9 mouse cellular contexts compared by ENCODE assay signal in the genomic region with DNA sequence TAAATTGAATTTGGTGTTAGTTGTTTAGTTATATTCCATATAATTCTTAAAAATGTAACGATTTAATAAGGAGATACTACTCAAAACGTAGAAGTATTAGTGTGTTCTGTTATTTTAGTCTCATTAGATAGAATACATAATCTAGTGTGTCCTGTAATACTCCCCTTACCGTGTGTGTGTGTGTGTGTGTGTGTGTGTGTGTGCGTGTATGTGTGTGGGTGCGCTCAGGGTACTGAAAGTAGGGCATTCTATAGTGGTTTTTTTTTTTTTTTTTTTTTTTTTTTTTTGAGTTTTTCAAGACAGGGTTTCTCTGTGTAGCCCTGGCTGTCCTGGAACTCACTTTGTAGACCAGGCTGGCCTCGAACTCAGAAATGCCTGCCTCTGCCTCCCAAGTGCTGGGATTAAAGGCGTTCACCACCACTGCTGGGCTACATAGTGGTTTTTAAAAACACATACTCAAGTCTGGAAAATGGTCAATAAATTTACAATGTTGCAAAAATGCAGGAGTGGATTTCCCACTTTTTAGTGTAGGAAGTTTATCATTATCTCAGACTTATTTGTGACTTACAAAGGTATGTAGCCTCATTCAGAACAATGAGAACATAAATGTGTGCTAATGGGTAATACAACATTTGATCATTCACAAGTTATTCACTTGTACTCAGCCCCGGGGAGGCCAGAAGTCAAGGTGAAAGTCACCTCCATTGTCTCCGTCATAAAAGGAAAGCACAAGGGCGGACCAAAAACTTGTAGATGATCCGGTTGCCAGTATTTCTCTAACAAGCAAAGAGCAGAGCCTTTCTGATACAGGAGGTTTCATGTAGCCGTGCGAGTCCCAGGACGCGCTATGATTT. TPM values are rescaled to one million over a fixed set of nuclear protein-coding genes. Genes with fewer than 3 reads are reported as not detected.
DNase-seq lines count a peak whose midpoint lies in the region; ATAC-seq and TF ChIP-seq lines count a peak whose summit lies in the region.
"Had no signal": no experiment of that assay in that cellular context is flagged by ENCODE, and none has a peak within 500 bp of the region (broad histone marks: within the 10 kb centered on the region; RNA-seq: fewer than 3 reads in every experiment).

No protein-coding gene starts in this region.

- peak overlapping the region; percentile 83; the same call in 1 of the 2 replicates for H3K9ac ChIP-seq in heart, embryonic 15.5 days
- peak overlapping the region; percentile 93; the same call in 1 of the 2 replicates for H3K9ac ChIP-seq in forebrain, embryonic 16.5 days (replicated peaks; ENCODE audit: low read depth, low read length)
- peak overlapping the region; percentile 92 for H3K9ac ChIP-seq in liver, postnatal 0 days (replicated peaks)

- no peak for TF ChIP-seq CTCF in G1E (IDR thresholded peaks at IDR 0.05; ENCODE audit: low read depth, low read length)
- TF ChIP-seq CTCF in liver, postnatal 0 days (IDR thresholded peaks at IDR 0.05; ENCODE audit: low read depth), result no peak

- peaks cover 30% of the 10 kb centered on the region for H3K4me1 ChIP-seq in heart, embryonic 15.5 days (replicated peaks)
- H3K4me1 ChIP-seq in G1E (ENCODE audit: insufficient read depth, low read depth, low read length), result peaks cover 56% of the 10 kb centered on the region
- H3K4me1 ChIP-seq in forebrain, embryonic 16.5 days (replicated peaks; ENCODE audit: control insufficient read depth, insufficient read depth, low read length), result peaks cover 20% of the 10 kb centered on the region
- peaks cover 33% of the 10 kb centered on the region for H3K4me1 ChIP-seq in liver, postnatal 0 days (ENCODE audit: insufficient read depth)

- no peak for ATAC-seq in heart, embryonic 15.5 days (replicated peaks; ENCODE audit: insufficient number of reproducible peaks, insufficient read depth, low FRiP score, low read depth)
- no peak for ATAC-seq in G1E (ENCODE audit: extremely low read depth, insufficient number of reproducible peaks, low FRiP score, poor library complexity, severe bottlenecking)
- no peak for ATAC-seq in forebrain, embryonic 16.5 days
- ATAC-seq in liver, postnatal 0 days, result no peak
- ATAC-seq in monocyte, adult 5-6 weeks (replicated peaks; ENCODE audit: insufficient number of reproducible peaks, low FRiP score, low TSS enrichment, poor library complexity, severe bottlenecking), result no peak

- no peak overlapping the region for H3K27ac ChIP-seq in heart, embryonic 15.5 days
- no peak overlapping the region for H3K27ac ChIP-seq in forebrain, embryonic 16.5 days (ENCODE audit: low read length)
- H3K27ac ChIP-seq in liver, postnatal 0 days (ENCODE audit: low read depth), result peak overlapping the region; percentile 95

- no peaks in the 10 kb centered on the region for H3K27me3 ChIP-seq in heart, embryonic 15.5 days
- no peaks in the 10 kb centered on the region for H3K27me3 ChIP-seq in G1E (ENCODE audit: insufficient read depth, low read length)
- H3K27me3 ChIP-seq in forebrain, embryonic 16.5 days (replicated peaks; ENCODE audit: control insufficient read depth, insufficient read depth, low read length), result no peaks in the 10 kb centered on the region
- H3K27me3 ChIP-seq in liver, postnatal 0 days (ENCODE audit: insufficient read depth, low read length), result no peaks in the 10 kb centered on the region

- TF ChIP-seq EP300 in liver, postnatal 0 days (IDR thresholded peaks at IDR 0.05; ENCODE audit: low read depth), result no peak

- peak overlapping the region; percentile 84 for H3K4me3 ChIP-seq in heart, embryonic 15.5 days
- peak overlapping the region; percentile 99 for H3K4me3 ChIP-seq in G1E (ENCODE audit: low read depth, low read length)
- peak overlapping the region; percentile 93 for H3K4me3 ChIP-seq in forebrain, embryonic 16.5 days (replicated peaks; ENCODE audit: low read length)
- peak overlapping the region; percentile 94 for H3K4me3 ChIP-seq in liver, postnatal 0 days (ENCODE audit: low read depth, low read length)

- DNase-seq in heart, postnatal 4 days, result no peak
- DNase-seq in G1E (ENCODE audit: low spot score), result no peak
- no peak for DNase-seq in liver, postnatal 0 days
- DNase-seq in MN1 (ENCODE audit: low spot score), result no peak
- DNase-seq in frontal cortex, postnatal 14 days (ENCODE audit: low spot score in 2 of 2), result no peak
- DNase-seq: kidney, postnatal 10 days had no signal

- peak overlapping the region; percentile 85 for H3K4me2 ChIP-seq in heart, embryonic 15.5 days
- peak overlapping the region; percentile 92 for H3K4me2 ChIP-seq in forebrain, embryonic 16.5 days (ENCODE audit: low read length)
- H3K4me2 ChIP-seq in liver, postnatal 0 days (ENCODE audit: low read depth, low read length), result peak overlapping the region; percentile 91

- H3K9me3 ChIP-seq in heart, embryonic 15.5 days (replicated peaks), result no peaks in the 10 kb centered on the region
- H3K9me3 ChIP-seq in G1E (replicated peaks), result no peaks in the 10 kb centered on the region
- H3K9me3 ChIP-seq in forebrain, embryonic 16.5 days (ENCODE audit: control insufficient read depth, low read length), result no peaks in the 10 kb centered on the region
- no peaks in the 10 kb centered on the region for H3K9me3 ChIP-seq in liver, postnatal 0 days (ENCODE audit: low read length)

- H3K36me3 ChIP-seq in heart, embryonic 15.5 days, result no peaks in the 10 kb centered on the region
- peaks cover 14% of the 10 kb centered on the region for H3K36me3 ChIP-seq in G1E (replicated peaks)
- no peaks in the 10 kb centered on the region for H3K36me3 ChIP-seq in forebrain, embryonic 16.5 days (ENCODE audit: control insufficient read depth, insufficient read depth)
- no peaks in the 10 kb centered on the region for H3K36me3 ChIP-seq in liver, postnatal 0 days (replicated peaks; ENCODE audit: insufficient read depth, low read length)

- 65% methylated on average over 15 of the region's 15 CpGs for WGBS in heart, embryonic 15.5 days
- WGBS in forebrain, embryonic 16.5 days, result 61% methylated on average over 15 of the region's 15 CpGs
- WGBS in liver, postnatal 0 days (ENCODE audit: insufficient replicate concordance), result 54% methylated on average over 15 of the region's 15 CpGs

RNA-seq across cellular contexts. Expression of a gene that starts 1.4 kb away (rescaled TPM):
- 10.8 and 14.5 TPM in 2 replicates for polyA plus RNA-seq in heart, embryonic 15.5 days (2015; fragmentation: Nextera tagmentation; extraction: Ambion mirVana)
- total RNA-seq in heart, postnatal 4 days (2021), result 10 to 100 TPM; 27.0 to 28.1 TPM
- 199 and 208 TPM in 2 replicates for total RNA-seq in G1E (2014; fragmentation: Nextera tagmentation)
- 268 and 281 TPM in 2 replicates for total RNA-seq in G1E (2017)
- 28.4 and 46.1 TPM in 2 replicates for polyA plus RNA-seq in G1E (2012)
- polyA plus RNA-seq in forebrain, embryonic 16.5 days (2015; fragmentation: Nextera tagmentation; extraction: Ambion mirVana), result 38.1 and 40.4 TPM in 2 replicates
- polyA plus RNA-seq in liver, postnatal 0 days (2015; fragmentation: Nextera tagmentation; extraction: Ambion mirVana), result 6.5 and 6.9 TPM in 2 replicates
- total RNA-seq in monocyte, adult 5-6 weeks (2017), result 56.9 to 89.0 TPM (median 61.3 TPM) in 3 replicates
